Mouse (Mus musculus) heart, postnatal 0 days (tissue): ENCODE measurements around the gene Chga.

ENCODE experiments used
- CTCF ChIP-seq: IDR thresholded peaks from 2 replicates; pipeline ENCODE4 v1.5.1; 2016; ENCODE audit warnings: antibody characterized with exemption, control low read depth, low read depth
- EP300 ChIP-seq: IDR thresholded peaks from 2 replicates; pipeline ENCODE4 v1.6.1; 2016; ENCODE audit warnings: antibody characterized with exemption, low read depth

DNA sequence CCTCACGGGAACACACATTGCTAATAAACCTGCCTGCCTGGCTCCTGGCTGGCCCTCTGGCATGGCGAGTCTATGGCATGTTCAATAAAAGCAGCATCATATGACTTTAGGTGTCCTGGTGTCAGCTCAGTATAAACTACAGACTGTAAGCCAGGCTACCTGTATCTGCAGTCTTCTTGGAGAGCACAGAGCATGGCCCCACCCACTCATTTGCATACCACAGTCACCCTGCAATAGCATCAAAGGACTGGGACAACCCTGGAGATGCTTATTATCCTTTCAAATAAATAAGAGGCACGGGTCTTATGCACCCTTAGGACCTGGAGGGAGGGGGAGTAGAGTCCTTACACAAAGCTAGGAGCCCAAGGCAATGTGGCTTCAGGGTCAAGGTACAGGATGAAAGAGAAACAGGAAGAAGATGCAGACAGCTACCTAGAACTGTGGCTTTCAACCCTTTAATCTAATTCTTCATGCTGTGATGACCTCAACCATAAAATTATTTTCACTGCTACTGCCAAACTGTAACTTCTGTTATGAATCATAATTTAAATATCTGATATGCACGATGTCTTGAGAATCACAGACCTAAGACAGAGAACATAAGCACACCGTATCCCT is 26.9 kb downstream of the Chga start:
- TF ChIP-seq EP300 (no peak), CTCF (no peak)
